Mouse (Mus musculus): Measurements from ENCODE around the gene Ebf4.
A peak's percentile ranks its signal among the peaks of the same experiment; 100 is the strongest.

Gene Ebf4

GRCm38 (mm10) chr2:130390993-130391625 is 96.1 kb downstream of the Ebf4 start:
- DNase-seq = peak; percentile 73

- no peak for DNase-seq
These were observed 97.9 kb downstream of the Ebf4 start for GRCm38 (mm10) chr2:130392836-130393235.

- DNase-seq = no peak
These were observed 100.7 kb downstream of the Ebf4 start for GRCm38 (mm10) chr2:130395696-130396095.

GRCm38 (mm10) chr2:130397186-130397985 is 102.4 kb downstream of the Ebf4 start, which contains the start of gene Cpxm1:
Gene Cpxm1, minus strand, starts transcription at chr2:130397574.
- peak; percentile 25 for DNase-seq

GRCm38 (mm10) chr2:130398091-130398490 is 103.1 kb downstream of the Ebf4 start:
- peak; percentile 19 for DNase-seq

- DNase-seq = no peak
These were observed 105.1 kb downstream of the Ebf4 start for GRCm38 (mm10) chr2:130400046-130400445.

GRCm38 (mm10) chr2:130401891-130402290 is 106.9 kb downstream of the Ebf4 start:
- DNase-seq = no peak

- DNase-seq = no peak
These were observed 110.0 kb downstream of the Ebf4 start, which contains the start of the genes Gm28372 and 1700020A23Rik for GRCm38 (mm10) chr2:130404939-130405338. Gene Gm28372, plus strand, starts transcription at chr2:130405239. Gene 1700020A23Rik, plus strand, starts transcription at chr2:130405259.

- DNase-seq = no peak
These were observed 111.2 kb downstream of the Ebf4 start, which contains the start of gene Tmem239 for GRCm38 (mm10) chr2:130406178-130406577. Gene Tmem239, plus strand, starts transcription at chr2:130406478.

- DNase-seq = no peak
These were observed 113.2 kb downstream of the Ebf4 start for GRCm38 (mm10) chr2:130408194-130408593.

GRCm38 (mm10) chr2:130411558-130412495 is 116.9 kb downstream of the Ebf4 start:
- DNase-seq = peak; percentile 76

- no peak for DNase-seq
These were observed 117.8 kb downstream of the Ebf4 start for GRCm38 (mm10) chr2:130412775-130413174.

GRCm38 (mm10) chr2:130414094-130414856 is 119.3 kb downstream of the Ebf4 start:
- peak; percentile 26 for DNase-seq
